Mouse (Mus musculus): ENCODE data around the gene Nudt1.
"Not testable (repeated sequence)": the region's sequence is repeated elsewhere in the genome, so short reads cannot be mapped to it uniquely, and the experiment has no call there.

Gene Nudt1

GRCm38 (mm10) chr5:140345244-140345643, 23.8 kb downstream of the Nudt1 start:
- peak; percentile 39 for DNase-seq

- no peak for DNase-seq
Measured at GRCm38 (mm10) chr5:140346050-140346449, 24.6 kb downstream of the Nudt1 start.

GRCm38 (mm10) chr5:140349882-140350281, 28.4 kb downstream of the Nudt1 start:
- DNase-seq: no peak

GRCm38 (mm10) chr5:140350731-140351497, 29.5 kb downstream of the Nudt1 start:
- no peak for DNase-seq

- DNase-seq: no peak
Measured at GRCm38 (mm10) chr5:140352352-140352751, 30.9 kb downstream of the Nudt1 start.

GRCm38 (mm10) chr5:140355934-140356333, 34.5 kb downstream of the Nudt1 start:
- no peak for DNase-seq

GRCm38 (mm10) chr5:140357466-140357865, 36.0 kb downstream of the Nudt1 start:
- no peak for DNase-seq

- no peak for DNase-seq
Measured at GRCm38 (mm10) chr5:140359930-140360674, 38.6 kb downstream of the Nudt1 start.

- no peak for DNase-seq
Measured at GRCm38 (mm10) chr5:140364415-140364814, 43.0 kb downstream of the Nudt1 start.

- not testable (repeated sequence) for DNase-seq
Measured at GRCm38 (mm10) chr5:140368126-140368525, 46.7 kb downstream of the Nudt1 start.

- DNase-seq: no peak
Measured at GRCm38 (mm10) chr5:140368926-140369325, 47.5 kb downstream of the Nudt1 start.

GRCm38 (mm10) chr5:140369466-140369865, 48.0 kb downstream of the Nudt1 start:
- DNase-seq: no peak

- no peak for DNase-seq
Measured at GRCm38 (mm10) chr5:140370446-140371254, 49.2 kb downstream of the Nudt1 start.

- no peak for DNase-seq
Measured at GRCm38 (mm10) chr5:140371671-140372070, 50.2 kb downstream of the Nudt1 start.

- DNase-seq: no peak
Measured at GRCm38 (mm10) chr5:140373711-140374110, 52.3 kb downstream of the Nudt1 start.

GRCm38 (mm10) chr5:140374226-140374625, 52.8 kb downstream of the Nudt1 start:
- DNase-seq: no peak

- DNase-seq: no peak
Measured at GRCm38 (mm10) chr5:140375249-140375829, 53.9 kb downstream of the Nudt1 start.

- DNase-seq: no peak
Measured at GRCm38 (mm10) chr5:140378121-140378853, 56.8 kb downstream of the Nudt1 start.

- no peak for DNase-seq
Measured at GRCm38 (mm10) chr5:140379299-140379698, 57.8 kb downstream of the Nudt1 start.

- no peak for DNase-seq
Measured at GRCm38 (mm10) chr5:140381156-140381555, 59.7 kb downstream of the Nudt1 start.

GRCm38 (mm10) chr5:140382688-140383087, 61.2 kb downstream of the Nudt1 start:
- DNase-seq: no peak

- DNase-seq: no peak
Measured at GRCm38 (mm10) chr5:140383559-140383958, 62.1 kb downstream of the Nudt1 start.

Measured in thymus, postnatal 4 days (tissue).